Mouse (Mus musculus) spleen, postnatal 36 days (tissue): ENCODE data around the gene Nrsn2.

ENCODE experiments used
- DNase-seq, 2 experiments: peaks; one replicate each; pipeline ENCODE4 v3.0.0; 2022; ENCODE audit warnings: low spot score in 2 of 2, mixed read lengths in 1 of 2

The Nrsn2 gene

DNA sequence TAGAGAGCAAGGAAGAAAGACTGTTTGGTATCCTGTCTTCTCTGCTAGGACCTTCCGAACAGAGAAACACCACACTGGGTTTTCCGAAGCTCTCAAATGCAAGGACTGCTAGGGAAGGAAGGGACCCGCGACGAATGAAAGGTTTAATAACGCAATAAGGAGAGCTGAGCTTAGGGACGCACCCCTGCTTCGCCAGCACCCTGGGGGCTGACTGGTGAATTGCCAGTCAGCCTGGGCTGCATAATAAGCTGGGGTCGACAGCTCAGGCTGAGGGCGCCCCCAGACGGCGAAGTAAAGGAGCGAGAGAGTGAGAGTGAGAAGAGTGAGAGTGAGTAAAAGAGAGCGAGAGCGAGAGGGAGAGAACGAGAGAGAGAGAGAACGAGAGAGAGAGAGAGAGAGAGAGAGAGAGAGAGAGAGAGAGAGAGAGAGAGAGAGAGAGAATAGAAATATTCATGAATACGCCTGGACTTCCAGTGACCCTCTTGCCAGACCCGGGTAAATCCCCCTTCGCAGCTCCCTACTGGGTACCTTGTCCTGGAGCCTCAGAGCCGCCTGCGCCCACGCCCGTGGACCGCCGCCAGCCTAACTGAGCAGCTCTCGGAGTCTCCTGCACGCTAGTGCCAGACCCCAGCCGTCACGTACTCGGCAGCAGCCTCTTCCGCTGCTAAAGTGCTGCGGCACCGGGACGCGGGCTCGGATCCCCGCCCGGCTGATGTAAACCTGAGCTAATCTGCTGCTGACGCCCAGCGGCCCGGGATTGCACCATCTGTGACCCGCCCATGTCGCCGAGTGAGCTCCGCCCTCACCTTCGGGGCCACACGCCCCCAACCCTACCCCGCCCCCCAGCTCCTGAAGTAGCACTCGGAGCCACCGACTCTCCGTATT lies 32.9 kb downstream of the Nrsn2 start, which contains the start of gene Trib3:
Gene Trib3, minus strand, starts transcription at position 704 of the 885 bp plus-strand sequence.
- DNase-seq: peak; percentile 78 to 82

DNA sequence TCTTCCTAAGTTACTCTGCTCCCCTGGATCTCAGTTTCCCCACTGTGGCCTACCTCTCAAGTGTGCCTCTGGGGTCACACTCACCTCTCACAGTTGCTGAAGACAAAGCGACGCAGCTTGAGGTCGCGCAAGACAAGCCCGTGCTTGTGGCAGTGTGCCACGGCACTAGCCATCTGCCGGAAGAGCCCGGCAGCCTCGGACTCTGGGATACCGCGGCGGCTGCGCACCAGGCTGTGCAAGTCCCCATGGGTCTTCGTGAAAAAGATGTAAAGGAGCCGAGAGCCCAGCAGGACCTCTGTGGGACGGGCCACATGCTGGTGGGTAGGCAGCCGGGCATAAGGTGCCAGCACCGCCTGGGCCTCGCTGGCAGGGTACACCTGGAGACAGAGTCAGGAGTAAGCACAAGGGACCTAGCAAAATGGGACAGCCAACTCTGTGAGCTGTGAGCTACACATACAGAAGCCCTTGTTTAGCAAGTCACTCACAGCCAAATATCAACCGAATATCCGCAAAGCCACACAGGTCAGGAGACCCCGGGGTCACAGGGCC lies 36.7 kb downstream of the Nrsn2 start:
- DNase-seq: no peak

DNA sequence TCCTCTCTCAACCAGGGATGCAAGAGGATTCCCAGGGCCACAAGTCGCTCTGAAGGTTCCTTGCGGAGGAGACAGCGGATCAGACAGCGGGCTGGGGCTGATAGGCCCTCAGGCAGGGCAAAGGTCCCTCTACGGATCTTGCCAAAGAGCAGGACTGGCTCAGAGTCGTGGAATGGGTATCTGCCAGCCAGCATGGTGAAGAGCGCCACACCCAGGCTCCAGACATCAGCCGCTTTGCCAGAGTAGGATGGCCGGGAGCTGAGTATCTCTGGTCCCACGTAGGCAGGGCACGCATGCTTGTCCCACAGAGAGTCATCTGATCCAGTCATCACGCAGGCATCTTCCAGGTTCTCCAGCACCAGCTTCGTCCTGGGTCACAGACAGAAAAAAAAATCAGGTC lies 38.1 kb downstream of the Nrsn2 start:
- DNase-seq: no peak

DNA sequence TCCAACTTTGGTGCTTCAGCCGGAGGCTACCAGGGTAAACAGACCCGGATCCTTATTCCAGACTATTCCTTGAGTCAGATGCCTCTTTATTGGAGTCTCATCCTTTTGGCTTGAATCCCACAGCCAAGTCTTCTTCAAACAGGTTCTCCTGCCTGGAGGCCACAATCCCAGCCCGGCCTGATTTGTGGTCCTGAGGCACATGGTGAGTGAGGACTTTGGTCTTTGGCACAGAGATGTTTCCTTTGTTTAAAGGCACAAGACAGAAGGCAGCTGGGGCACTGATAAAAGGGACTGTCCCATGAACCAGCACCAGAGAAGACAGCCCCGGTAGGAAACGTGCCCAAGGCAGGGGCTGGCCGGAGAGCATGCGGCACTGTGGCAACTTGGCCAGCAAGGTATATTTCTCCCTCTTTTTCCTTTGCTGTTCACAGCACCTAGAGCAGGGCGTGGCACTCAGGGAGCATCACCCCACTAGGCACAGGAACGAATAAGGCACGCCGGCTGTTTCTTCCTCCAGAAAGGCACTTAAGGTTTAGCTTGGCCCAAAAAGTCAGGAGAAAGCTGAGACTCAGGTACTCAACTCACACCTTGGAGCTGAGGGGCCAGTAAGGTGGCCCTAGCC lies 38.7 kb downstream of the Nrsn2 start:
- DNase-seq: no peak

DNA sequence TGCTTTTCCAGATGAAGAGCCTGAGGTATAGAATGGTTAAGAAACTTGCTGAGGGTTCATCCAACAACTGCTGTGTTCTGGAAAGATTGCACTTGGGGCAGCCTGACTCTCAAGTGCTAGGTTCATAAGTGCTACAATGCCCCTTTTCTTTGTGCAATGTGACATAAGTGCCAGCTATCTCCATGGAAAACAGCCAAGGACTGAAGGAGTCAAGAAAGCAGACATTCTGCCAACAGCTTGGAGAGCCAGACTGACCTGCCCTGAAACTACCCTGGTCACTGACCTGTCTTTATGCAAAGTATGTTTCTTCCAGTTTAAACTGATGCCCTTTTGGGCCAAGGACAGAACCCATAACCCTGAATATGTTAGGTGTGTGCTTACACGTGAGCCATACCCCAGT lies 39.6 kb downstream of the Nrsn2 start:
- no peak for DNase-seq

DNA sequence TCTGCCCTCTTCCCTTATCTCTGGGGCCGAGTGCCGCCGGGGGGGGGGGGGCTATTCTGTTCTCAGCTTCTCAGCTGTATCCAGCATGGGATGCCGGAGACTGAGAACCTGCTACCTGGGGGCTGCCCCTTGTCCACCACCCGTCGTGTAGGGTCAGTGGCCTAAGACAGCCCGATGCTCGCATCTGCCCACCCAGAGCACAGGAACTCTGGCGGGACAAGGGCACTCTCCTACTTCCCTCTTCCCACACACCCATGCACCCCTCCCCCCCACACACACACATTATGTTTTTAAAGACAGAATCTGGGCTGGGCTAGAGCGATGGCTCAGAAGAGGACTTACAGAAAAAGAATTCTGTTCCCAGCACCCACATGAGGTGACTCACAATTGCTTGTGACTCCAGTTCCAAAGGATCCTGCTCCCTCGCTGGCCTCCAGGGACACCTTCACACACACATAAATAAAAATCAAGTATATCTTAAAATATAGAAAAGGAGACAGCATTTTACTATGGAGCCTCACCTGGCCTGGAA lies 41.1 kb downstream of the Nrsn2 start:
- no peak for DNase-seq

DNA sequence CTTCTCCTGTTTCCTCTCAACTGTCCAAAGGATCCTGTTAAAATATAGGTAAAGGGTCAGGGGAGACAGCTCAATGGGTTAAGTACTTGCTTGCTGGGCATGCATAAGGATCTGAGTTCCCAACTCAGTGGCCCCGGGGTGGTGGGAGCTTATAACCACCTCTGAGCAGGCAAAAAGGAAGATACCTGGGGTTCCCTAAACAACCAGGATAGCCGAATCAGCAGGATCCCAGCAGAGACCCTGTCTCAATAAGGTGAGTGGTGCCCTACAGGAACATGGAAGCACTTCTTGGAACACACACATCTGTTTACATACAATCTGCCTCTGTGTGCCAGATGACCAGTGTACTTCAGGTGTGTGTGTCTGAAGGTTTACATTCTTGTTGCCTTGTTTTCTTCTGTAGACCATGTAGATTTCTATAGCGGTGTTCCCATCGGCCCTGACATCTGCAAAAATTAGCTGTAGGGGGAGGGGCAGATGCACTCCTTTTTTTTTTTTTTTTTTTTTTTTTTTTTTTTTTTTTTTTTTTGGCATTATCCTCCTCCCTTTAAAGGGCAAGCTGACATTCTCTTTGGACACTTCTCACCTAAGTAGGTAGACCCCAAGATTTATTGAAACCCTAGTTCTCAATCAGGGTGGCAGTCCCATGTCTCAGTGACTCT lies 43.0 kb downstream of the Nrsn2 start:
- DNase-seq: no peak

DNA sequence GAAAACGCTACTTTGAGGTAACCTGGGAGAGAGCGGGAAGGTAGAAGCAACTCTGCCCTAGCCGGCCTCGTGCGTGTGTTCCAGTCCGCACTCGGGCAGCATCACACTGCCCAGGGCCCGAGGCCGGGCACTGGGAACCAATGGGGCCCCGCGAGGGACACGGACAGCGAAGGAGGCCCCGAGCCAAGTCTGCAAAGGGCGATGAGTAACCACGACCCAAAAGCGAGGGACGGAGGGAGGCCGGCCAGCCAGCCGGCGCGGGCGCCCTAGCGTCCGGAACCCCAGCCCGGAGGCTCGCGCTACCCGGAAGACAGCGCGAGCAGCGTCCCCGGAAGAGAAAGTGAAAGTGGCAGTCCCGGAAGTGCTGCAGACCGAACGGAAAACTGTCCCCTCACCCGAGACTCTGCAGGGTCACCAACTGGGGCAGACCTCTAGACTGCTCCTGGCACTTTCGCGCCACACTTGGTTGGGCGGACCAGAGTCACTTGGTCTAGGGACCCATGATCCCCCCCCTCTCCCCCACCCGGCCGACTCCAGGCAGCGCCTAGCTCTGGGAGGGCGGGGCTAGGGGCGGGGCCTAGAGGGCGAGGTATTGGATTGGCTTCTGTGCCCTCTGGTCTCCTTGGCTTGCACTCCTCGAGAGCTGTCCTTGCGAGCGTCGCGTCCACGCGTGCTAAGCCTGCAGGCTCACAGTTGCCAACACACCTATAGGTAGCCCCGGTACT lies 44.2 kb downstream of the Nrsn2 start, which contains the start of gene Rbck1:
Gene Rbck1, minus strand, starts transcription at position 553 of the 725 bp plus-strand sequence.
- peak; percentile 85 to 87 for DNase-seq

DNA sequence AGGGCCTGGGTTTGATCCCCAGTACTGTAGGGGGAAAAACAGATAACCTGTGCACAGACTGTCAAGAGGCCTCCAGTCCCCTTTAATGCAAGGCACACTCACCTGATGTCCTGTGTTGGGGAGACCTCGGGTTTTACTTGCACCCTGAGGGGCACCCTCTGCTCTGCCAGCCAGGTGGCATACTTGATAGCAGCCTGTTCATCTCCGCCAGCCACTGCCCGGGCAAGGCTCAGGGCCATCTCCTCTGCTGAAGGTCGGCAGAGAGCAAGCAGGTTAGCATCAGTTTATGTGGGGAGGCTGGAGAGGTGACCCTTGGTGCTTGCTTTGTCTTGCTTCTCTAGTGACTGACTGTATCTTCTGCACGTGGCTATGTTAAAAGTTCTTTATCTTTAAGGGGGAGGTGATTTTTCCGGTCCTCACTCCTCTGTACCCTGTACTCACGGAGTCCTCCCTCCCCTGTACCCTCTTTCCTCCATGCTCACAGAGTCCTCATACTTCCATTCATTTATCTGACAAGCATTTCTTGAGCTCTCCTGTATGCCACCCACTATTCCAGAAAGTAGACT lies 45.5 kb downstream of the Nrsn2 start:
- no peak for DNase-seq

DNA sequence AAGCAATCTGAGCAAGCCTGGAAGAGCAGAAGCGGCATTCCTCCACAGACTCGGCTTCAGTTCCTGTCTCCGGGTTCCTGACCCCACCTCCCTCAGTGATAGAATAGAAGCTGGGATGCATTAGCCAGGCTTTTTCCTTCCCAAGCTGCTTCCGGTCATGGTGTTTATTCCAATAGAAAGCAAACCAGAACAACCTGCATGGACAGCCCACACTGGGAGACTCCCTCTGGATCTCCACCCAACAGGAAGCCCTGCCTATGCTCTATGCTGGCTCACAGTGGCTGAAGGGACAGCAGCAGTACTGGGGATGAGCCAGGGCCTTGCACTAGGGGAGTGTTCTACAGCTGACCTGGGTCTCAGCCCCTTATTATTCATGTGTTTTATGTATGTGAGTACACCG lies 48.5 kb downstream of the Nrsn2 start:
- DNase-seq: no peak

DNA sequence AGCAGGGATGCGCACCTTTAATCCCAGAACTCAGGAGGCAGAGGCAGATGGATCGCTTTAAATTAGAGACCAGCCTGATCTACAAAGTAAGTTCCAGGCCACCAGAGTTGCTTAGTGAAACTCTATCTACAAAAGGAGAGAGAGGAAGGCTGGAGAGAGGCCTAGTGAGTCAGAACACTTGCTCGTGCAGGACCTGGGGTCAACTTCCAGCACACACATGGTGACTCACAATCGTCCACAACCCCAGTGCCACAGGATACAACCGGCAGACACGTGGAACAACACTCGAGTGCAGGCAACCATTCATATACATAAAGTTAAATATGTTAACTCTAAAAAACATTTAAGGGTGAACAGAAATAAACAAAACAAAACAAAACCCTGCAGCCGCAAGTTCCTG lies 49.8 kb downstream of the Nrsn2 start:
- no peak for DNase-seq

DNA sequence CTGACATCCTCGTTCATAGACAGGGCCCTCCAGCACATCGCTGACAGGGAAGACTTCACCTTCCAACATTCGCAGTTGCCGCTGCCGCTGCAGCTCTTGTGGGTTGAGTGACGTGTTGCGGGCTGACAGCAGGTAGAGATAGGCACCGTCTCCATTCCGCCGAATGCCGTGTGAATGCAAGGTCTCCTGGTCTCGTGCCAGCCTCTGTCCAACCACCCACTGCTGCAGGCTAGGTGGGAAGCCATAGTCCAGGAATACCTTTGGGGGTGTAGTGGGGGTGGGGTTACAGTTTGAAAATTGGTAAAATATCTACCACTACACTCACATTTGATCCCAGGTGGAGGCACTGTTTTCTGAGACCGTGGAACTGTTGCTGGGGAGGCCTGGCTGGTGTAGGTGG lies 50.3 kb downstream of the Nrsn2 start:
- no peak for DNase-seq

DNA sequence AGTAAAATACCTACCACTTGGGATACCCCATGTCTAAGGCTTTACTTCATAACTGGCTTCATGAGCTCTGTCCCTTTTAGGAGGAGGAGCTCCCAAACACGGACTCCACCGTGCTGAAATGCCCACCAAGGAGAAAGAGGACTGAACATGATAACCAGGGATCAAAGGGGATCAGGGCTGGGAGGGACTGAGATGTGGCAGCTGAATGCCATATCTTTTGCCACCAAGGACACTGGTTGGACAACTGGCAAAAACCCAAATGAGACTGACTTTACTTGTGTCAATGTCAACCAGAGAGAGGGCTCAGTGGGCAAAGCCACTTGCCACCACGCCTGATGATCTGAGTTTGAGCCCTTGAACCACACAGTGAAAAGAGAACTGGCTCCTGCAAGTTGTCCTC lies 51.6 kb downstream of the Nrsn2 start:
- no peak for DNase-seq

DNA sequence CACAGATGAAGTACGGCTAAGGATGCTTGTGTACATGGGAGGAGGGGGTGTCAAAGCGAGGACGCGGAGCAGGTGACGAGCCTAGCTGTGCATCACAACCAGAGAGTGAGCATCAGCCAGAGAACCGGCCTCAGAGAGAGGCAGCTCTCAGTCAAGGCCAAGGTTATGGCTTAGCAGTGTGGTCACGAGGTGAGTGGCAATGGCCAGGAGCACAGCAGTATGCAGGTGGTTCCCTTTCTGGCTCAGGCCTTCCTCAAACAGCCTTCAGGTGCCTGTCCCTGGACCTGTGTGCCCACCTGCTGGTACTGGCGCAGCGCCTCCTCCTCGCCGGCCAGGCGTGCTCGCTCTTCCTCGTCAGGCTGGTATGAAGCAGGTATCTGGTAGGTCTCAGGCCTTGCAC lies 52.5 kb downstream of the Nrsn2 start:
- DNase-seq: no peak

DNA sequence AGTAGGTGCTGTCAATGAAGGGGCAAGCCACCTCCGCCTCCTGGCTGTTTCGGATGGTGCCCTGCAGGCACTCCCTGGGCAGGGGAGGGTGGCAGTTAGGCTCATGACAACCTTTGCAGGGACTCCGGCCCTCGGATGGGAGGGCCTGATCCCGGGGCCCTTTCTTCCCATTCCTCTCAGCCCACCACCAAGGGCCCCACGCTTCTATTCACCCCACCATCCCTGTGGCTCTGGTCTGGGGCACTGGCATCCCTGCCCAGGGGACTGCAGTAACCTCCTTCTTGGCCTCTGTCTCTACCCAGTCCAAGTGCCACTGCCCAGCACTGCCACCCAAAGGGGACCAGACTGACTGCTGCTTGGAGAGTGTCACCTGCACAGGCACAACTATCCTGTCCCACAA lies 54.2 kb downstream of the Nrsn2 start:
- DNase-seq: no peak

DNA sequence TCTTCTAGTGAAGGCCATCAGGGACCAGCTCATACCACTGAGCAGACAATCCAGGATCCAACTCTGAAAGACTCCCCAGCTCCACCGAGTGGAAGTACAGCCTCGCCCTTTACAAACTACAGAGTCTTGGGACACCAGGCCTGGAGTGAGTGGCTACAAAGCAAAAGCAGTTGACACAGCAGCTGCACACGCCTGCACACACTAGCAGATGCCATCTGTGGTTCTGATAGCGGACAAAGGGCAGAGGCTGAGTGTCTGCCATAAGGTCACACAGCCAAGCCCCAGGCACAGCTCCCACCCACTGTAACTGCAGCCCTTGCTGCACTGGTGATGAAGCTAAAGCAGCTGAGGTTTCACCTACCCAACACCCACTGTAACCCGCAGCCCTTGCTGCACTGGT lies 54.9 kb downstream of the Nrsn2 start:
- no peak for DNase-seq
